Mouse (Mus musculus) adrenal gland, adult (tissue): ENCODE results near the gene Tppp.
A peak's percentile ranks its signal among the peaks of the same experiment; 100 is the strongest.
"Not testable (repeated sequence)": the region's sequence is repeated elsewhere in the genome, so short reads cannot be mapped to it uniquely, and the experiment has no call there.

Source experiments
- DNase-seq, 2 experiments: peaks; one replicate each; pipeline ENCODE4 v3.0.0; 2022 to 2023; ENCODE audit warnings: low spot score in 1 of 2; ENCODE audit not compliant: inconsistent age in 2 of 2

Tppp gene

DNA sequence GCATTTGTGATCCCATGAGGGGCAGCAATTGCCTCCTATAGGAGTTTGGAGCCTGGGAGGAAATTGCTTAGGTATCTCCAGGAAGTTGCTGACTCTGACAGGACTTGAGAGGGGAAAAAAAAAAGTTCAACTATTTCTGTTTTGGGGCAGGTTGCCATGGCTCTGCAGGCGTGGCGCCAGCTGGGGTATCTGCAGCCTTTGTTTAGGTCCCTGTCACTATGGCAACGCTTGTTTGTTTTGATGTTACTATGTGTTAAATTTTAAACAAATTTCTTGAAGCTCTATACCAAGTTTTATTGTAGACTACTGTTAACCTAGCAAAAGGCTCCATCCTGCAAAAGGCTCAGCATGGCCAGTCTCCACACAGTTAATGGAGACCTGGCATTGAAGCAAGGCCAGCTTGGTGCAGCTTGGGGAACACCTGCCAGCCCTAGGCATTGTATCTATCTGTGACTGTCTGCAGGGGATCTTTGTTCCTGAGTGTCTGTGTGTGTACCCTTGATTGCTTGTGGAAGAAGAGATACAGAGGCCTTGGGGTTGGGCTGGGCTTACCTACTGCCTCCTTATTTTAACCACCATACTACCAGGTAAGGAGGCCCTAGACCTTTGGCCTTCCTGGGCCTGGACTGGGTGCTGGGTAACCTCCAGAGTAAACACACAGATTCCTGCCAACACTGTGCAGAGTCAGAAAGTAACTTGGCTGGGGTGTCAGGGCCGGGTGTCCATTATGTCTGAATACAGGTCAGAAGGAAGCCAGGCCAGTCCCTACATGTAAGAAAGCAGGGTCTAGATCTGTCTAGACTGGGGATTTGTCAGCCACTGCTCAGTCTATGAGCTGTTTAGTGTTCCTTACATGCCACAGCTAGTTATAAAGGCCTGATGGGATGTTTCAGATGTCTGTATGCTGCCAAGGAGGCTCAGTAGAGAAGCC lies 16.2 kb downstream of the Tppp start:
- DNase-seq = peak in 1 of 2 experiments; percentile 72

DNA sequence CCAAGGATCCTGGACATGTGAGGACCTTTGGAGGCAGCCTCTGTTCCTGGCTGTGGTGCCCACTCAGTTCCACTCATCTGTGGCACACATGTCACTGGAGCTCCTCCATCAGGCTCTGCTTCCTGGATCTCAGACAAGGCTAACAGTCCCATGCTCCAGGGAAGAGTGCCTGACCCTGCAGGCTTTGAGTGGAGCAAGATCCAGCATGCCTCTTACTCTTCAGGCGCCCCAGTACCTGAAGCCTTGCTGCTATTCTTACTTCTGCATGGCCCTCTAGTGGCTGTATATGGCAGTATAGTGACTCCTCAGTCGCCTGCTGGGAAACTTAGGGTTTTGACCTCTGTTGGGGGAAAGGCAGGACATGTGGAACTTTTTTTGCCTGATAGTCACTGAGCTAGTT lies 17.0 kb downstream of the Tppp start:
- peak; percentile 39 to 81 for DNase-seq

DNA sequence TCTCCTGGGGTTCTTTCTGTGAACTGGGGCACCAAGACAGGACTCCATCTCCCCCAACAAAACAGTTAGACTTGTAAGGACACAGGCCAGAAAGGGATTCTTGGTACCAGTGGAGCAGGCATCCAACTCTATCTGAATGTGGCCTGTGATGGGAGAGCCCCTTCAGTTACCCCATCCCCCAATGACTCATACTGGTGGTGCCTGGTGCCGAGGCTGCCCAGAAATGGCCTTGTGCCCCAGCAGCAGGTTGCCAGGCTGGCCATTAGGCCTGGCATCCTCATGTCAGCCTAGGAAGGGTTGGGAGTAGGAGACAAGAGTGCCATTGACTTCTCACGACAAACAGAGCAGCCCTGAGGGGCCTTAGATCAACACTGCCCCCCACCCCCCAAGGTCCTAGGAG lies 18.9 kb downstream of the Tppp start:
- DNase-seq = no peak

DNA sequence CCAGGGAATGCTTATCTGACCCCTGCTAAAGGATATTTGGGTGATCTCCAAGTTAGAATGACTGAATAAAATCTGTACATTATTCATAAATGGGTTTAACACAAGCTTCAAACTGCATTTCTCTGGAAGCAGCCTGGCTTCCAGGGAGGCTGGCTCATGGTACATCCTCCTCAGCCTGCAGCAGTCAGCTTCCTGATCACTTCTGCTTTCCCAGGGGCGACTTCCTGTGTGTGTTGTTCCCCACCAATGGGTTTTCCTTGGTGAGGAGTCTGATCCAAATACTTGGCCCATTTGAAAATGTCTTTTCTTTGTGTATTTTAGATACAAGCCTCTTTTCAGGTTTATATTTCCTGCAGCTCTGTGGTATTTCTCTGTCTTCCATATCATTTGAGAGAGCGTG lies 19.8 kb downstream of the Tppp start:
- DNase-seq = no peak

DNA sequence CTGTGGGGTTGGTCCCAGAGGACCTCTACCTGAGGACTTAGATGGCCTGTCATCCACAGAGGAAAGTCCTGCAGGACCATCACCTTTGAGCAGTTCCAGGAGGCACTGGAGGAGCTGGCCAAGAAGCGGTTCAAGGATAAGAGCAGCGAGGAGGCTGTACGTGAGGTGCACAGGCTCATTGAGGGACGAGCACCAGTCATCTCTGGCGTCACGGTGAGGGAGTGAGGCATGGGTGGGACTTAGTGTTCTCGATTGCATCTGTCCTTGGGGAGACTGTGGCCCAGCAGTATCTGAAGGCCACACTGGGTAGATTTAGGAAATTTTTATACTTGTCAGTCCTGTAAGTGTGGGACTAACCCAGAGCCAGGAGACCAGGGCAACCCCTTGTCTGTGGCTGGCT lies 21.5 kb downstream of the Tppp start:
- peak; percentile 85 to 86 for DNase-seq

DNA sequence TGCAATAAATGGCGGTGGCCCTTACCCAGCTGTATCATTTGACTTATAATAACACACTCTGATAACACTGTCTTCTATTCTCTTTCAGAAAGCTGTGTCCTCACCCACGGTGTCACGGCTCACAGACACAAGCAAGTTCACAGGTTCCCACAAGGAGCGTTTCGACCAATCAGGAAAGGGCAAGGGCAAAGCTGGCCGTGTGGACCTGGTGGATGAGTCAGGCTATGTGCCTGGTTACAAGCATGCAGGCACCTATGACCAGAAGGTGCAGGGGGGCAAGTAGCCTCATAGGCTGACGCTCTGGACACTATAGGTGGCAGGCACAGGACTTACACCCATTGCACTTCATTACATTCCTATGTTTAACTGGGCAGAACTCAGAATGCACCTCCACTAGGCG lies 21.9 kb downstream of the Tppp start:
- DNase-seq = peak; percentile 49 to 72

DNA sequence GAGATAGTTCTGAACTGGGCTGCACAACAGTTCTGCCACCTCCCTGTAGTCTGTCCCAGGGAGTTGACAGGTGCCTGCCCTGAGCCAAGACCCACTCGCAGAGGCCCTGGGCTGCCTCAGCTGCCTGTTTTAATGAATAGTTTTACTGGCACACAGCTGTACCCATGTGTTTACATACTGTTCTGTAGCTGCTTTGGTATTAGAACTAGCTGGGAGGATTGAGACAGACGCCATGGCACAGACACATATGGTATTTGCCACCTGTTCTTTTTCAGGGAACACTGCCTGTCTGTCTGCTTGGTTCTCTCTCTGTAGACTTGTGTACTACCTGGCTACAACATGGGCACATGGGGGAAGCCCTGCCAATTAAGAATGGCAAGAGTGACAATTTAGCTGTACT lies 25.5 kb downstream of the Tppp start:
- DNase-seq = no peak

DNA sequence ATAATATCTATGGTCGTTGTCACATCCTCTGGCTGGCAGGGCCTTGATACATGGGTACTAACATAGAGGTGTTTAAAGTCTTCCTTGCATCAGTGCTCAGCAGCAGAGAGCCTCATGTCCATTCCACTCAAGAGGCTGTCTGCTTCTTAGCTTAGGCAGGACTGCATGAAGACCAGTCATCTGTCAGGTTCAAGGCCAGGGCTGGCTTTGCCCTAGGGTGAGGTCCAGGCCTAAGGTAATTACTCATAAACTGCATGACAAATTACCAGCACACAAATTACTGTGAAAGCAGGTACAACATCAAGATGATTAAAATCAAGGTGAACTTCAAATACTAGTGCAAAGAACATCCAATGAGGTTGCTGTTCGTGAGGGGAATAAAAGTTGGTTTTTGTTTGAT lies 26.6 kb downstream of the Tppp start:
- peak; percentile 81 to 88 for DNase-seq

DNA sequence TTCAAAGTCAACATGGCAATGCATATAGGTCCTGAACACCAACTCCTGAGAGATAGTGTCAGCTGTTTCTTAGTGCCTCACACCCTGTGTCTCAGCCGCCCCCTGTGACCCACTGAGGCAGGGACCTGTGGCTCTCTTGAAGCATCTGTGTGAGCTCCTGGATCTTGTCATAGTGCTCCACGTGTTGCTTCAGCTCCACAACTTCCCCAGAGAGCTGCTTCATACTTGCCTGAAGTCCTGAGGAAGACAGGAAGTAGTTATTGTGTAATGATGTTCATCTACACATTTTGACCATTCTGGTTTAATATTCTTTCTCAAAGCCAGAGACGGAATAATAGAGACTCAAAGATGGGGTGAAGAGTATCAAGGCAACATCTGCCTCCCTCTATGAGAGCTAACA lies 30.7 kb downstream of the Tppp start:
- no peak for DNase-seq

DNA sequence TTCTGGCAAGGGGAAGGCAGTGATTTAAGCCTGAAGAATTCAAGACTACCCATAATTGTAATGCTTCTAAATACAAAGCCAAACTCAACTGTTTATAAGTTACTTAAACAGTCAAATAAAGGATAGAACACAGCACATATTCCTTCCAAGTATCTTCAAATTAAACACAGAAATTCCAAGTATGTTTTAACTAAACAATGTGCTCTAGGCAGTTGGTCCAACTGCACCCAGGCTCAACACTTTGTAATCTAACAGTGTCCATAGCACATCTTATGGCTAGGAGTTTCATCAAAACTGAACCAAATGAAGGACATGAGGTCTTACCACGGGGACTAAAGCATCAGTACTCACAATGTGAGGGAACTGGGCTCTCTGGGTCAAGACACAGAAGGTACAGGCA lies 47.0 kb downstream of the Tppp start:
- no peak for DNase-seq

DNA sequence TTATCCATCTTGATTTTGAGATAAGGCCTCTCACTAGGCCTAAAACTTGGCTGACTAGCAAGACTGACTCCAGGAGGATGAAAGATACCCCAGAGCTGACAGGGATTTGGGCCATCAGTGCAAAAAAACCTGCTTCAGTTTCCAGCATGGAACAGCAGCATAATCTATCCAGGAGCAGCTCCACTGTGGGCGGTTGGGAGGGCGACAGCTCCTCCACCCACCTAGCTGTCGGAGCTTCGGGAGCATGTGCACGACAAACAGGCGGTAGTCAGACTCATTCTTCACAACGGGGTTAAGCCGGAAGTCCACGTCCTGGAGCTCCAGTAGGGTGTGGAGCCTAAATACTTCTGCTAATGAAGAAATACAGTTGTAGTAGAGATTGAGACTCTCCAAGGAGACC lies 48.9 kb downstream of the Tppp start:
- no peak for DNase-seq

DNA sequence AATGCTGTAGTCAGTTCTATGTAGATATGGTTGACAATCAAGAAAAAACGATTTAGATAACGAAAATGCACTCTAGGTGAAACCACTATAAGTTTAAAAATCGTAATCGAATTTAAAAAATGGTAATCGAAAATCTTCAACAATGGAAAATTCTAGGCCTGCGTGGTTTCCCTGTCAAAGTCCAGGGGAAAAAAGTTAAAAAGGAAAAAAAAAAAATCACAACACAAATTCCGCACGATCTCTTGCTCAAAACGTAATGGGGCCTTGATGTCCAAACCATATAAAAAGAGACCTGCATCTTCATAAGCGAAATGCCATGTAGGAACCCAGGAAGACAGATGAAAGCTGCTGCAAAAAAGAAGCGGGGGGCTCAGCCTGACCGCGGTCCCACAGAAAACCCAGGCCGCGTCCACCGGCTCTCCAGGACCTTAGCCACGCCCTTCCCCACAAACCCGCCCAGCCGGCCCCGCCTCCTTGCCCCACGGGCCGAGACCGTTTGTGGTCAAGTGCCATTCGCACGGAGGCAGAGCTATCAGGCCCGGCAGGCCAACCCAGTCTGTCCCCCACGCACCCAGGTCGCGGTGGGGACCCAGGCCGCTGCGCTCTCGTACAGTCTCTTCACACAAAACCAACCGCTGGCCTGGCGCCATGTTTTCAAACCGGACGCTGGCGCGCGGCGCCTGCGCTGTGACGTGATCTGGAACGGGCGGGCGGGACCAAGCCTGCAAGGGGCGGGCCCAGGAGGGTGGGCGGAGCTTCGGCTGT lies 52.6 kb downstream of the Tppp start, which contains the start of gene Cep72:
TSS of gene Cep72 (minus strand) at position 687 of the 765 bp plus-strand sequence.
- DNase-seq = peak; percentile 92 to 99

DNA sequence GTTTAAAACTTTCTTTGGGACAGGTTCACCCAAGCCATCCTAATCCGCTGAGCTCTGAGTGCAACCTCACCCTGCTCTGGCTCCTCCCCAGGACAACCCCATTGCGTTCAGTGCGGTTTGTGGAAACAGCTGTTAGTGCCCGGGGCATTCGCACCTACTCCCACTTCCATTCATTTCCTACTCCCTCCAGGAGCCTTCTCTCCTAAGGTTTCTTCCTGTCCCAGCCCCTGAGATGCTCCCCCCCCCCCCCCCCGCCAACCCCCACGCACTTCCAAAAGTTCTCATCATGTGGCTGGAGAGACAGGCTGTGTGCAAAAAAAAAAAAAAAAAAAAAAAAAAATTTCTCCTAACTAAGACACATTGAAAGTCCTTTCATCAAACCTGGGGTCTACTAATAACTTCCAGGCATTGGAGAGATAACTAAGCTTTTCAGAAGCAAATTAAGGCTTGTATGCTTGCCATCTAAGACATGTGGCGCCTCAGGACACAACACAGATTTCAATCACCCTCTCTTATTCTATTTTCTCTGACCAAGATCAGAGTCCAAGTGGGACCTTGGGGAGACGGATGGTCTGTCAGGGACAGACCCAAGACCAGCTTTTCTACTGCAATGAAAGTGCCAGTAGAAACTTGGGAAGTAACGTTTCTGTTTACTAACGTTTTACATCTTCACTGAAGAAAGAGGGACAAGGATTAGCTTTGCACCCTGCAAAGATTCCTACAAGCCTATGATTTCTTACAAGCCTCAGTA lies 53.3 kb downstream of the Tppp start:
- peak in 1 of 2 experiments; percentile 54 for DNase-seq

DNA sequence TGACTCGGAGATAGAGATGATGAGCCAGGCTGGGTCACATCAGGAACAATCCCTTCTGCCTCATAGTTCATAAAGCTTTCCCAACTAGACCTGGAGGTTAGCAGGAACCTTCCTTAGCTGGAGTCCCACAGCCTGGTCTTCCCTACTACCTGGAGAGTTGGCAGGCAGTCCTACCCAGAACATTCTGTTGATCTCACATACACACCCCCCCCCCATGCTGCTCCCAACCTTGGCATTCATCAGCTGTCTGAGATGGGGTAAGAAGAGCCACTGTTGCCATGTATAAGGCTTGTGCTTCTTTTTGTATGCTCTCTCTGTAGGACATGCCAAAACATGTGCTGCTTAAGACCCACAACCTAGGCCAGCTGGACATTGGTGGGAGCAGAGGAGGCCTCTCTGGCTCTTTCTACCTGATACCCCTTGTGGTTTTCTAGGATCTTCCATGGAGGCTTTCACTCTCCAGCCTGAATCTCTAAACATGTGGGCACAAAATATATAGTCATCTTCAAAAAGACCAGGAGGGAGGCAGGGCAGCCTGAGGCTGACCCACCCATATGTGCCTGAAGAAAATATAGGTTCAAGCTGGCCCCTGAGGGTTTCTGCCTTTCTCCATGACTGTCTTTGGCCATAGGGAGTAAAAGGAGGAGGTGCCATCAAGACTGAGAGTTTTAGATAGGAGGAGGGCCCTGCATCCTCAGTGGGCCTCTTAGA lies 54.3 kb downstream of the Tppp start:
- DNase-seq = peak in 1 of 2 experiments; percentile 48

DNA sequence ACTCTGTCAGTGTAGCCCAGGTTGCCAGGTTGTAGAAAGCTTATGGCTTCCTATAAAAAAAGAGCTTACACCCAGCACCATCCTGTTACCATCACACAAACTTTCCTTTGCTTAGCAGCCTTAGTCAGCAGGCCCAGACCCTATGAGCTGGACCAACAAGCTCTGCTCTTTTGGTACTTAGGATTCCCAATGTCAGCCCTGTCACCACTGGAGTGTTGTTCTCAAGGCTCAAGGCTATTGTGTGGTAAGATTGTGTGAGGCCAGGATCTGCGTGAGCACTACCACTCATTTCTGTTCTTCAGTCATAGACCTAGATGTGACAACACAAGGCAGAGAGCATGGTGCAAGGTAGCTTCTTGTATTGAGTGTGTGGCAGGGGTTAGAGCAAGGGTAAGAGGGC lies 57.4 kb downstream of the Tppp start:
- DNase-seq = peak; percentile 41 to 67

DNA sequence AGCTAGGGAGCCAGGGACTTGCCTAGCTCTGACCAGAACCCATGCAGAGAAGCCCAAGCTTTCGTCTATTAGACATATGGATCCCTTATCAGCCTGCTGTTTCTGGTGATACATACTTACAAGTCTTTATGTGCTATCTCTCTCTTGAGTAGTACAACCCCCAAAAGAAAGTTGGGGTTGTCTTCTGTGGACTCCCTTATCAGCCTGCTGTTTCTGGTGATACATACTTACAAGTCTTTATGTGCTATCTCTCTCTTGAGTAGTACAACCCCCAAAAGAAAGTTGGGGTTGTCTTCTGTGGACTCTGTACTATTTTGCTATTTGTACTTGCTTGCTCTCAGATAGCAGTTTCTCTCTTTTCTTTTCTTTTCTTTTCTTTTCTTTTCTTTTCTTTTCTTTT lies 62.0 kb downstream of the Tppp start:
- not testable (repeated sequence) for DNase-seq

DNA sequence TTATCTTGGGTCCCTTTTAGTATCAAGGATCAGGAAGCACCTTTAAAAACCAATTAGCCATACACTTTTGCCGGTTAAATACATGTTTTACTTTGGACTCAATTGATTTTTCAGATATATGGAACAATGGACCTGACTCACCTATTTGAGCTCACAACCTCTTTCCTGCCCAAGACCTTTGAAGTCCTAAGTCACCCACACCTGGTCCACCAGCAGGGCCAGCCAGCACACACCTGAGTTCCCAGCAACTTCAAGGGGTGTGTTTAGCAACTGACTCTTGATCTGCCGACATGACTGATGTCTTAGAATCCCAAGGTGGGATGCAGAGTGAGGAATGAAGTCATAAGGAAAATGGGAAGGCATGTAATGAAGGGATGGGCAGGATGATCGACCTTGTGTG lies 62.5 kb downstream of the Tppp start:
- DNase-seq = no peak

DNA sequence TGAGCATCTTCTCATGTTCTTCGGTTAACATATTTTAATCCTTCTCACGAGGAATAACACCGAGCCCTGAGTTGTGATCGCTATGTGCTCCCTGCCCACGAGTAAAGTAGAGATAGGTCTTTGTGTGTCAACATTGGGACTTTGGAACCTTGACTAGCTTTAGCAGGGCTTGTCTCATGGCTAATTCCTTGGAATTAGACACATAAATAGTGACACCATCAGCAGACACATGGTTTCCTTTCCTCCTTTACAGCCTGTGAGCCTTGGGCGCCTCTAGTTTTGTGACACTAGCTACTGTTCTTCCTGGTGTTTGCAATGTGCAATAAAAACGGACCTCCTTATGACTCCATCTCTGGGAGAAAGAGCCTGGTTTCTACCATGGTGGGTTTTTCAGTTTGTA lies 64.2 kb downstream of the Tppp start:
- DNase-seq = no peak
